Mouse (Mus musculus): ENCODE results near the gene Zdhhc14.
A peak's percentile ranks its signal among the peaks of the same experiment; 100 is the strongest.

Zdhhc14 gene

GRCm38 (mm10) chr17:5746378-5746777, 254.0 kb downstream of the Zdhhc14 start:
- no peak for DNase-seq

- DNase-seq: peak in 1 of 2 experiments; percentile 15
These were observed 255.5 kb downstream of the Zdhhc14 start for GRCm38 (mm10) chr17:5747539-5748500.

DNA sequence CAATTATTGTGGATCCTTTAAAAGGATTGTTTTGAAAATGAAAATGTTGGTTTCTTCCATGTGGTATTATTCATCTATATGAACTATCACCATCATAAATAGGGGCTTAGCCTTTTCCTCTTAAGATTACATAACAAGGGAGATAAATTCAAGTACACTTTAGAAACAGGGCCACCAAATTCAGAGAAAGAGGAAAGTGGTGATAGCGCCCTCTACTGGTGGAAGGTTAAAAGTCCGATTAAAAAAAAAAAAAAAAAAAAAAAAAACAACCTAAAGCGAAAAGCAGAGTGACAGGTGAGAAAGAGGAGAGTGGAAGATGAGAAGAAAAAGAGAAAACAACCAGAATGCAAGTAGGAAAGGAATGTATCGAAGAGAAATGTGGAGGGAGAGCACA, 256.1 kb downstream of the Zdhhc14 start:
- peak in 1 of 2 experiments; percentile 50 for DNase-seq

GRCm38 (mm10) chr17:5750278-5750677, 257.9 kb downstream of the Zdhhc14 start:
- no peak for DNase-seq

DNA sequence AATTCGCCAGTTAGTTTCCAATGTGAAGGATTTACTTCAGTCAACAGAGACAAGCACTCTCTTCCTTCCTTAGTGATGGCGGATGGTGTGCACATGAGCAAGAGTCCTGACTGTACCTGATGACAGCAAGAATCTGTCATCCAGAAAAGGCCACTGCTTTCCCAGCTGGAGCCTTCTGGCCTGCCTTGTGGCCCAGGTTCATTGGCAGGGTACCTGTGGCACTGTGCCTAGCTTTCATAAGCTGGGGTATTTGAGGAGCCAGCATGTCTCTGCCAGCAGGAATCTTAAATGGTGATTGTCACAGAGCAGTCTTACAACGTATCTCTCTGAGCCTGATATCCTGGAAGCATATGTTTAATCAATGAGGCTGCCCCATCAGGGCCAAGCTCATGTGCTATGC, 258.7 kb downstream of the Zdhhc14 start:
- DNase-seq: no peak

DNA sequence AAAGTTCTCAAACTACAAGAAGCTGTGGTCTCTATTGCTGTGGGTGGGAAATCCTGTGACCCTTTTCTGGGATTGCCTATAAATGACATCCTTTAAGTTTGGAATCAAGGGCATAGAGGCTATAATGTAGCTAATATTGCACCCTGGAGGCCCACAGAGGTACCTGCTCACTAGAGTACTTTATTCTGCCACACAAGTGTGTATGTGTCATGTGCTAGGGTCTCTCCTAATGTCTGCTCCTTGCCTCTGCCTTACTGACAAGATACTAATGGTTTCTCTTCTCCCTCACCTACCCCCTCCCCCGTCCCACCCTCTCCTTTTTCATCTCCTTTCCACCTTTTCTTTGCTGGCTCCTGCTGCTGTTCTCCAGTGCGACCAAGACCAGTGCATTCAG, 260.0 kb downstream of the Zdhhc14 start:
- DNase-seq: no peak

- DNase-seq: peak; percentile 77 to 87
These were observed 260.6 kb downstream of the Zdhhc14 start for GRCm38 (mm10) chr17:5752716-5753585.

DNA sequence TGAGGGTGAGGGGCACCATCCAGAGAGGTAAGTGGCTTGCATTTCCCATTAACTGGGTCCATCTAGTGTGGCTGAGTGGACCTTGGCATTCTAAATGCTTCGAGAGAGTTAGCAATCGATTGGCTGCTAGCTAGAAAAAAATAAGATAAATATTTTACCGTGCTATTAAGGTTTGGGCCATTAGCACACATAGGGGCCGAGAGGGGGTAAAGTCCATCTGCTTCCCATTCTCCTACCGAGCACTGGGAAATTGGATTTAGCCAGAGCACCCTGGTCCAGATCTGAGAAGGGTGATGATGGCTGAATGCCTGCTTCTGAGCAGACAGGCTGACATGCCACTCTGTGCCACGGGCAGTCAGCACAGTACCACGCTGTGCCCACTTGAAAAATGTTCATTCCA, 263.1 kb downstream of the Zdhhc14 start:
- no peak for DNase-seq

DNA sequence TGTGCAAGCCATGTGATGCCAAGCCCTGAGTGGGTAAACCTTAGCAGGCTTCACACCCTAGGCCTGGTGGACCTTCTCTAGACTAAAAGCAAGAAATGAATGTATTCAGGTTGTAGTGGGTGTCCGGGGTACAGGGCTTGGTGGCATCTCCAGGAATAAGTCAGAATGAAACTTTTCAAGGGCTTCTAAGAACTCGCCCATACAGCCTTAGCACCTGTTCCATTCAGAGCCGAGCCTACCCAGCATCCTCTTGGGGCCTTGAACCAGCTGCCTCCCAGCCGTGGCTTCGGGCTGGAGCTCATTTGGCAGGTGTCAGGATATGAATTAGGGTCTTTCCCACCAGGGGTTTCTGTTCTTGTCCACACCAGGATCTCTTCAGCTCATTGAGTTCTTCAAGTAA, 263.7 kb downstream of the Zdhhc14 start:
- no peak for DNase-seq

DNA sequence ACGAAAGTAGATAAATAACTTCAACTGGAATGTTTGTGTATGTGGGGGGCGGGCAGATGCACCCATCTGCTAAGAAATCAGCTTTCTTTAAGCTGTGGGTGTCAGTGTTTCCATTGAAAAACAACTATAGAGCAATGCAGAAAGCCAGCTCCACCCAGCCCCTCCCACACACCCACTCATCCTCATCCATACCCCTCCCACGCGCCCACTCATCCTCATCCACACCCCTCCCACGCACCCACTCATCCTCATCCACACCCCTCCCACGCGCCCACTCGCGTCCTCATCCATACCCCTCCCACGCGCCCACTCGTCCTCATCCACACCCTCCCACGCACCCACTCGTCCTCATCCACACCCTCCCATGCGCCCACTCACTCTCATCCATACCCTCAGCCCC, 264.5 kb downstream of the Zdhhc14 start:
- no peak for DNase-seq

DNA sequence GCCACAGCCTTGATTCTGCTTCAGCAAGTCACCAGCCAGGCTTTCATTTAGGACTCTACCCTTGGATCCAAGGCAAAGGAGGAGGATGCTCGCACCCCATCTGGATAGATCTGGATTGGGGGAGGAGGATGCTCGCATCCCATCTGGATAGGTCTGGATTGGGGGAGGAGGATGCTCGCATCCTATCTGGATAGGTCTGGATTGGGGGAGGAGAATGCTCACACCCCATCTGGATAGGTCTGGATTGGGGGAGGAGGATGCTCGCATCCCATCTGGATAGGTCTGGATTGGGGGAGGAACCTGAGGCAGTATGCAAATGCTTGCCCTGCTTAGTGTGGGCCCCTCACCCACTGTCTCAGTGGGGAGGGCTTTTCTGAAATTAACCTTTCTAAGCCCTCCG, 271.4 kb downstream of the Zdhhc14 start:
- no peak for DNase-seq

- DNase-seq: no peak
These were observed 271.9 kb downstream of the Zdhhc14 start for GRCm38 (mm10) chr17:5764270-5764669.

DNA sequence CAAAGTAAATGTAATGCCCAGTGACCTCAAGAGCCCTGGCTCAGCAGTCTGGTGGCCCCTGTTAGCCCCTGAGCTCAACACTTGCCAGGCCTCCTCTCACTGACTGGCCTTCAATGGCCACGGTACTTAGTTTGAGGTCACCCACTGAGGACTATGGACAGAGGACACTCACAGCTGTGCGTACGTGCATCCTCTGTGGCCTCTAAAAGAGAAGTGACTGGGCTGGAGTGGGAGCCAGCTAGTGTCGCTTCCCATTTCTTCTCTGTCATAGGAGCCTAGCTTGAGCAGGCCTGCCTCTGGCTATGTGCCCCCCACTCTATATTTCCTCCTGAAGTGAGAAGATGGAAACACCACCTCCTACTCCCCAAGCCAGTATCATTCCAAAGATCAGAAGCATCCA, 273.4 kb downstream of the Zdhhc14 start:
- DNase-seq: no peak

DNA sequence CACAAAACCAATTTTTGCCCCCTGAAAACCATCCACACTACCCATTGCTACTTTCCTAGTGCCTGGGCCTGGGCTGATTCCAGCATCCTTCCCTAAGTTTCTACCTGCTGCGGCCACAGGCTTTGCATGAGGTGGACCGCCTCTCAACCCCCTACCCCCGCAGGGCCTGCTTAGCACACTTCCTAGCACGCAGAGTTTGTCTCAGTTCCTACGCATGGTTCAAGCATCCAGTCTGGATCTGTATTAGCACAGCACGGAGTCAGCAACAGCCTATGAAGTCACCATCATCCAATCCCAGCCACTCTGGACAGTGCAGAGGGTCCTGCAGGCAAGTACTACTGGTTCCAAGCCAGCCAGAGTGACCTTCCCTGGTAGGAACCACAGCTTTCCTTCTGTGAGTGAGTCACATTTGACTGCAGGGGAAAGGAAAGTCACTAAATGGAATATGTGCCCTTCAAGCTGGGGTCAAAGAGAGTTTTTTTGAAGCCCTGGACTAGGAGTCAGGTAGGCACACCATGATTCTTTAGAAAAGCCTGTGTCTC, 275.9 kb downstream of the Zdhhc14 start:
- no peak for DNase-seq

DNA sequence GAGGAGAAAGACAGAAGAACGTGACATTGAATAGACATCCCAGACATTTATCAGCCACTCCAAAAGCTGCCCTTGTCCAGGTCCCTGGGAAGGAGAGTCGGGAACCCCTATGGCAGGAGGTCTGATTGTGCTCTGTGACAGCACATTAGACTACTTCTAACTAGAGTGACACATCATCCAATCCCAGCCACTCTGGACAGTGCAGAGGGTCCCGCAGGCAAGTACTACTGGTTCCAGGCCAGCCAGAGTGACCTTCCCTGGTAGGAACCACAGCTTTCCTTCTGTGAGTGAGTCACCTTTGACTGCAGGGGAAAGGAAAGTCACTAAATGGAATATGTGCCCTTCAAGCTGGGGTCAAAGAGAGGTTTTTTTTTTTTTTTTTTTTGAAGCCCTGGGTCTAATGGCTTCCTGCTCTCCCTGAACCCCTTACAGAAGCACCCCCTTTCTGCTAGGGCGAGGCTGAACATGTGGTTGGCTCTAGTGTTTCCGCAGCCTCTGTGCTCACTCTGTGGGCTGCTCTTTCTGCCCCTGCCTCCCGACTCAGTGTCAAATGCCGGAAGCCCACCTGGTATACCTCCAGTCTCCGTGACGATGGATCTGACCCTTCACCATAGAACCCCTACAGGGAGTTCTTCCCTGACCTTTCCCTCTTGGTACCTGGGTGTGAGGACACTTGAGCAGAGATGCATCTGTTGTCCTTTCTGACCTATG, 276.6 kb downstream of the Zdhhc14 start:
- no peak for DNase-seq

GRCm38 (mm10) chr17:5769776-5770175, 277.4 kb downstream of the Zdhhc14 start:
- DNase-seq: peak; percentile 69 to 76

GRCm38 (mm10) chr17:5770265-5771249, 278.2 kb downstream of the Zdhhc14 start:
- peak; percentile 62 to 75 for DNase-seq

GRCm38 (mm10) chr17:5780213-5780975, 288.0 kb downstream of the Zdhhc14 start:
- no peak for DNase-seq

- no peak for DNase-seq
These were observed 292.9 kb downstream of the Zdhhc14 start for GRCm38 (mm10) chr17:5785238-5785637.

DNA sequence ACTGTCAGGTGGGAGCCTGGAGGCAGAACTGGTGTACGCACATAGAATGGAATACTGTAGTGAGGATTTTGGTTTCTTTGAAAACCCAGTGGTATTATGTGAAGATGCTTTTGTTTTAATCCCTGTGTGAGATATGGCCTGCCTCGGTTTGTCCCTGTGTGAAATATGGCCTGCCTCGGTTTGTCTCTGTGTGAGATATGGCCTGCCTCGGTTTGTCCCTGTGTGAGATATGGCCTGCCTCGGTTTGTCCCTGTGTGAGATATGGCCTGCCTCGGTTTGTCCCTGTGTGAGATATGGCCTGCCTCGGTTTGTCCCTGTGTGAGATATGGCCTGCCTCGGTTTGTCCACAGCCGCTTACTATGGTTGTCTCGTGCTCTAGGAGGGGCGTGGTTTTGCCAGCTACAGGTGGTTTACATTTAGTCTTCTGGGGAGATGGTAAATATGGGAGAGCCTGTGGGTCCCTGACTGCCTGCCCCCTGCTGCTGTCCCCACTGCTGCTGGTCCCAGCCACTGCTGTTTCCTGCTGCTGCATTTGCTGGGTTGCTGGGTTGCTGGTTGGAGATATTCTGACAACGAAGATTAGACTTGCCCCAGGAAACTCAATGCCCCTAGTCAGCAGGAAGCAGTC, 299.9 kb downstream of the Zdhhc14 start:
- DNase-seq: no peak

All from kidney, postnatal 25 days (tissue).